Mouse (Mus musculus): ENCODE results near the gene Tex14. TPM values are rescaled to one million over a fixed set of nuclear protein-coding genes. Genes with fewer than 3 reads are reported as not detected.

Gene Tex14
- polyA plus RNA-seq, 1 experiment from 2014 or later, result 1.0 TPM

DNA sequence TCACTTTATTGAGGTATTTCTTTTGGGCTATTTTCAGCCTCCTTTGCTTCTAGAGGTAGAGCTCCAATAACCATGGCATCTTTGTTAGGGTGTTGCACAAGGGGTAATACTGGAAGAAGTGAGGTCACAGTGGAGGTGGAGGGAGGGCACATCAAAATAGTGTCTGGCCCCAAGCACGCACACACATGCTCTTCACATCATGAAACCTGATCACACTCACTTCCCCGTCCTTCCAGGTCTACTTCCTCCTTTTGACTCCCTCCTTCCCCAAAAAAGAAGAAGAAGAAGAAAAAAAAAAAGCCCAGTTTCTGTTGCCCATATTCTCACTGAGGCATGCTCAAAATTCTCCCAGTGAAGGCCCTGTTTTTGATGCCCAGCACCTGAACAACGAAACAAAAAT is 122.5 kb downstream of the Tex14 start:
- Histone ChIP-seq H3K4me2 (replicated peaks) (no peak overlapping the region), H3K9ac (no peak overlapping the region), H3K4me1 (no peaks in the 10 kb centered on the region), H3K27ac (no peak overlapping the region), H3K27me3 (replicated peaks) (no peaks in the 10 kb centered on the region), H3K9me3 (no peaks in the 10 kb centered on the region), H3K36me3 (no peaks in the 10 kb centered on the region), H3K4me3 (no peak overlapping the region)
- WGBS, result 78% methylated on average over 3 of the region's 3 CpGs
- ATAC-seq (ENCODE audit: low FRiP score, low read depth), result no peak

DNA sequence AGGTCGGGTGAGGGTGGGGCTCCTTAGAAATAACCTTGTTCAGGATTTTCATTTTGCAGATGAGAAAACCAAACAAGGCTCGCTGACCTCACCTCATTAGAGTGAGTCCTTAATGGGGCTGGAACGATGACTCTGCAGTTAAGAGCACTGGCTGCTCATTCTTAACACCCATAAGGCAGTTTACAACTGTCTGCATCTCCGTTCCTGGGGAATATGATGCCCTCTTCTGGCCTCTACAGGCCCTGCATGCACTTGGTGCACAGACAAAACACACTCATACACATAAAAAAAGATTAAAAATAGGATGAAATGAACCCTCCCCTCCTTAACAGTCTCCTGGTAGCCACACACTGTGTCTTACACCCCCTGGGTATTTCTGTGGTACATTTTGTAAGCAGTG is 123.1 kb downstream of the Tex14 start:
- 45% methylated on average over 4 of the region's 4 CpGs for WGBS
- no peak for ATAC-seq (ENCODE audit: low FRiP score, low read depth)

DNA sequence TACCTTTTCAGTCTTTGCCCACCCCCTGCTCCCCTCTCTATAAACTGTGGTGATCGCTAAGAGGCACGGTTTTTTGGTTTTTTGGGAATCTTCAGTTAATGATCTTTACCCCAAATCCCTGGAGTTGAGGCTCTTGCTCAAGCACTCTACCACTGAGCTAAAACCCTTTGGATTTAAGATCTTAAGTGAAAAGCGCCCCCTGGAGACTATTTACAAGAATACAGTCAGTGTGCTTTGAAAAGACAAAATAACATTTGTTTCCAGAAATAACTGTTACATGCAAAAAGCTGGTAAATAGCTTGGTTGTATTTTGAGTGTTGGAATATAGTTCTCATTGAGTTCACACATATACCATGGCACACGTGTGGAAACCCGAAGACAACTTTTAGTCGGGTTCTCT is 126.8 kb downstream of the Tex14 start:
- no peaks in the 10 kb centered on the region for H3K9me3 ChIP-seq
- H3K36me3 ChIP-seq, result no peaks in the 10 kb centered on the region
- H3K4me3 ChIP-seq, result no peak overlapping the region
- H3K9ac ChIP-seq, result no peak overlapping the region
- H3K4me2 ChIP-seq (replicated peaks), result no peak overlapping the region
- H3K27ac ChIP-seq, result no peak overlapping the region
- no peak for ATAC-seq (ENCODE audit: low FRiP score, low read depth)
- 49% methylated on average over 6 of the region's 6 CpGs for WGBS
- H3K4me1 ChIP-seq, result no peaks in the 10 kb centered on the region
- no peaks in the 10 kb centered on the region for H3K27me3 ChIP-seq (replicated peaks)

More for the DNA sequence above, 123.1 kb downstream of the Tex14 start:
- H3K4me3 ChIP-seq, result no peak overlapping the region
- H3K4me1 ChIP-seq, result no peaks in the 10 kb centered on the region
- no peak overlapping the region for H3K9ac ChIP-seq
- no peak overlapping the region for H3K27ac ChIP-seq
- H3K27me3 ChIP-seq (replicated peaks), result no peaks in the 10 kb centered on the region
- H3K4me2 ChIP-seq (replicated peaks), result no peak overlapping the region
- H3K9me3 ChIP-seq, result no peaks in the 10 kb centered on the region
- no peaks in the 10 kb centered on the region for H3K36me3 ChIP-seq

DNA sequence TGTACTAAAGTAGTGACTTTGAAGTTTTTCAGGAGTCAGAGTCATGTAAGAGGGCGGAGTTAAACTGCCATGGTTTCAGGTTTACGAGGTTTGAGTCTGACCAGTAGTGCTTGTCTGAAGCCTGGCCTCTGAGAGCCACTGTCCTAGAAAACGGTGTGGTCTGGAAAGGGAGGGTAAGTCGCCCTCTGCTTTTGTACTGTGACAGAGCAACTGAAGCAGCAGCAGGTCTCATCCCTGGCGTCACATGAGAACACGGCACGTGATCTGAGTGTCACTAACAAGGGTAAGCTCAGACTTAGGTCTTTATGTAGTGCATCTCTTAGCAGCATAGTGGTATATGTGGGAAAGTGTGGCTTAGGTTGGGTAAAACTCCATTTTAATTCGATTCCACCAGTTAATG is 137.4 kb downstream of the Tex14 start:
- no peaks in the 10 kb centered on the region for H3K4me1 ChIP-seq
- ATAC-seq (ENCODE audit: low FRiP score, low read depth), result no peak
- no peak overlapping the region for H3K4me3 ChIP-seq
- H3K9ac ChIP-seq, result no peak overlapping the region
- WGBS, result 36% methylated on average over 8 of the region's 8 CpGs
- H3K4me2 ChIP-seq (replicated peaks), result no peak overlapping the region
- H3K27me3 ChIP-seq (replicated peaks), result no peaks in the 10 kb centered on the region
- no peak overlapping the region for H3K27ac ChIP-seq
- H3K9me3 ChIP-seq, result no peaks in the 10 kb centered on the region
- H3K36me3 ChIP-seq, result no peaks in the 10 kb centered on the region

DNA sequence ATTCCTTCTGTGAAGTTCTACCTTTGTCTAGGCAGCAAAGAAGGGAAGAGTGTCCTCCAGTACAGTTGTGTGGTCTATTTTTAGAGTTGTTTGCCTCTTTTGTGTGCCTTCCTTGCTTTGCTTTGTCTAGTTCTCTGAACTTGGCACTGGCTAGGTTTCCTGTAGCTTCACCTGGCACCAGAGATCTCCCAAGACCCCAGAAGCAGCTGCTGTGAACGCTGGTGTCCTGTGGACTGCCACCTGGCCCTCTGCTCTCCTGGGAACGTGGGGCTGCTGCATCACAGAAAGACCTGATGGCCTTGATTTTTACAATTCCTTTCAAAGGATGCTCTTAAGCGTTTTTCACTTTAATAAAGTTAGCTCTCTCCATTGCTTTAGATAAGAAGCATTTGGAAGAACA is 138.0 kb downstream of the Tex14 start:
- WGBS, result 58% methylated on average over 3 of the region's 3 CpGs
- Histone ChIP-seq H3K36me3 (no peaks in the 10 kb centered on the region), H3K27me3 (replicated peaks) (no peaks in the 10 kb centered on the region), H3K4me3 (no peak overlapping the region), H3K27ac (no peak overlapping the region), H3K9me3 (no peaks in the 10 kb centered on the region), H3K4me1 (no peaks in the 10 kb centered on the region), H3K4me2 (replicated peaks) (no peak overlapping the region), H3K9ac (no peak overlapping the region)
- ATAC-seq (ENCODE audit: low FRiP score, low read depth), result no peak

DNA sequence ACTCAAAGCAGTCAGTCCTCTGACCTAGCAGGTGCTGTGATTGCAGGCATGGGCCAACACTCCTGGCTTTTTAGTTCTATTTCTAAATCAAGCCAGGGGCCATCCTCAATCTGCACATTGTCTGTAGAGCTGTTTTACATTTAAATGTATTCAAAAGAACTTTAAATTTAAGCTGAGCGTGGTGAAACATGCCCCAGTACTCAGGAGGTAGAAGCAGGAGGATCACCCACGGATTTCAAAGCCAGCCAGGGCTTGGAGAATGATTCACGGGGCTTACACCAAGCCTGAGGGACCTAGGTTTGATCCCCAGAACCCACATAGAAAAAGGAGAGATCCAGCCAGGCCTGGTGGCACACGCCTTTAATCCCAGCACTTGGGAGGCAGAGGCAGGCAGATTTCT is 148.5 kb downstream of the Tex14 start:
- Histone ChIP-seq H3K27me3 (replicated peaks) (no peaks in the 10 kb centered on the region), H3K9ac (no peak overlapping the region), H3K4me1 (no peaks in the 10 kb centered on the region), H3K4me2 (replicated peaks) (no peak overlapping the region), H3K4me3 (no peak overlapping the region), H3K9me3 (no peaks in the 10 kb centered on the region), H3K36me3 (no peaks in the 10 kb centered on the region), H3K27ac (no peak overlapping the region)
- 71% methylated on average over 4 of the region's 4 CpGs for WGBS
- no peak for ATAC-seq (ENCODE audit: low FRiP score, low read depth)

DNA sequence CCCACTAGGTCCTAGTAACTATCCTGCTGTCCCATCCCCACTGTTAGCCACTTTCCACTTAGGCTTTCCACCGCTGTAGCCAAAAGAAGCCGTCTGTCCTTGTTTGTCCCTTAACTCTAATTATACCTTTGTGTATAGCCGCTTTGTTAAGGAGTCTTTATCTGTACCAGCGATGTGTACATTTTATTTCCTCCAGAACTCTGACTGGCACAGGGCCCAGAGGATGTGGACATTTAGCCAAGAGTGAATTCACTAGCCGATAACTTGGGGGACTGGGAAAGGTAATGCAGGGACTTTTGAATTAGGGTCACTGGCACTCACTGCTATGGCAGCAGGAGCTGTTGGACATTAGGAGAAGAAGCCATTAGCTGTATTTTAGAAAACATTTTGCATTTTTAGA is 149.5 kb downstream of the Tex14 start:
- no peak overlapping the region for H3K4me3 ChIP-seq
- no peak overlapping the region for H3K9ac ChIP-seq
- ATAC-seq (ENCODE audit: low FRiP score, low read depth), result no peak
- no peak overlapping the region for H3K27ac ChIP-seq
- H3K4me2 ChIP-seq (replicated peaks), result no peak overlapping the region
- H3K9me3 ChIP-seq, result no peaks in the 10 kb centered on the region
- no peaks in the 10 kb centered on the region for H3K36me3 ChIP-seq
- WGBS, result 65% methylated on average over 5 of the region's 5 CpGs
- no peaks in the 10 kb centered on the region for H3K4me1 ChIP-seq
- no peaks in the 10 kb centered on the region for H3K27me3 ChIP-seq (replicated peaks)

DNA sequence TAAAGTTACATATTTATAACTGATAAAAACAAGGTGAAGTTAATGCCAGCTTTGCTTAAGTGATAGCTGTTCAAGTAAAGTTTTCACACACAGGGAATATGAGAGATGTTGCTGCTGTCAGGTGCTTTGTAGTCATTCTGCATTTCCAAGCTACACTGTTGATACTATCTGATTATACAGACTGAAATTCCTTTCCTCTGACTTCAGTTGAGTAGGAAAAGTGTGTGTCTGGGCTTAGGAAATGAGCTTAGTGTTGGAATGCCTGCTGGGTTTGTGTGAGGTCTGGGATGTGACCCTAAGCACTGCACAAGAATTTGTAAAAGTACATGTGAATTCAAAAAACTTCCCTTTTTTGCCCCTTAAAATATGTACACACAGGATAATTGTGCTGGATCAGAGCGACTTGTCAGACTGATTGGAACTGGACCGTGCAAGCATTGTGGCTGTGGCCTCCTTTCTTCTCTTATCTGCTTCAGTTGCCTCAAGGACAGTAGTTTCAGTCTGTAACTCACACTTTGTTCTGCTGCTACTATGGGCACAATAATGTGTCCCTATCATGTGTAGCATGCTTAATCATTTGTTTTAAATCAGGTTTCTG is 150.3 kb downstream of the Tex14 start:
- Histone ChIP-seq H3K9ac (no peak overlapping the region), H3K4me3 (no peak overlapping the region), H3K27me3 (replicated peaks) (no peaks in the 10 kb centered on the region), H3K9me3 (no peaks in the 10 kb centered on the region), H3K4me2 (replicated peaks) (no peak overlapping the region), H3K36me3 (no peaks in the 10 kb centered on the region), H3K27ac (no peak overlapping the region), H3K4me1 (no peaks in the 10 kb centered on the region)
- WGBS, result 75% methylated on average over 2 of the region's 2 CpGs
- no peak for ATAC-seq (ENCODE audit: low FRiP score, low read depth)

DNA sequence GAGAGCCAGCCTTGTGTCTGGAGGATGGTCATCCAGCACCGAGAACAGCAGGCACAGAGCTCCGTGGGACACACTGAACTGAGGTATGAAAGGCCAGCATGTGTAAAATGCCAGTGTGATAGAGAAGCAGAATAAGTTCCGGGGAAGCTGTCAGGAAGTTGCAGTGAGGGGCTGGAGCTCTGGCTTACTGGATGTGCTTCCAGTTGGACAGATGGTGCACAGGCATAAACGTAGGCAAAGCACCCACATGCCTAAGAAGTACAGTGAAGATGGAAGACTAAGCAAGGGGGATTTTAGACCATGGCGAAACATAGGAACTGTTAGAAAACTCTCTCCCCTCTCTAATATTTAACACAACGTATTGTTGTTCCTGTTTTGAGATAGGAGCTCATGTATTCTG is 156.3 kb downstream of the Tex14 start:
- no peak overlapping the region for H3K4me3 ChIP-seq
- no peaks in the 10 kb centered on the region for H3K36me3 ChIP-seq
- H3K9me3 ChIP-seq, result no peaks in the 10 kb centered on the region
- no peak overlapping the region for H3K27ac ChIP-seq
- no peaks in the 10 kb centered on the region for H3K27me3 ChIP-seq (replicated peaks)
- no peak overlapping the region for H3K9ac ChIP-seq
- H3K4me2 ChIP-seq (replicated peaks), result no peak overlapping the region
- 82% methylated on average over 6 of the region's 6 CpGs for WGBS
- no peaks in the 10 kb centered on the region for H3K4me1 ChIP-seq
- ATAC-seq (ENCODE audit: low FRiP score, low read depth), result no peak

DNA sequence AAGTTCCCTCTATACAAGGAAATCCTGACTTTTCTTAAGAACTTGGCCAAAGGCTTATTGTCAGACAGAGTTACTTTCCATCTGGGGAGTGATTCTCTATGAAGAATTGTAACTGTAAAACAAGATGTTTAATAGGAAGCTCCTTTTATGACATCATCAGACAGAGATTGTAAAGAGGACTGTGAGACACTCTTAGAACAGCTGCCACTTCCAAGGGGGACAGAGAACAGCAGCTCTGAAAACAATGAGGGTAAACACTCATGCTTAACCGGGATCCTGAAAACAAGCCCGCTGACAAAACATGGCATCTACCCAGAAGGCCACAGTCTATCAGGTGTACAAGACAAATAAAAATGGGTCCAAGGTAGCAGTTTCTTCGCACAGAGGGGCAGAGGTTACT is 161.6 kb downstream of the Tex14 start, which contains the start of gene Gm11492:
Gene Gm11492, plus strand, starts transcription at position 153 of the 400 bp plus-strand sequence.
- Histone ChIP-seq H3K4me3 (no peak within 1 kb of the TSS), H3K27ac (no peak within 1 kb of the TSS), H3K4me1 (no peaks in the 10 kb centered on the region), H3K4me2 (replicated peaks) (no peak within 1 kb of the TSS), H3K36me3 (no peaks in the 10 kb centered on the region), H3K27me3 (replicated peaks) (no peaks in the 10 kb centered on the region), H3K9ac (no peak within 1 kb of the TSS), H3K9me3 (no peaks in the 10 kb centered on the region)
- ATAC-seq (ENCODE audit: low FRiP score, low read depth), result no peak
- 79% methylated on average over 3 of the region's 3 CpGs for WGBS

DNA sequence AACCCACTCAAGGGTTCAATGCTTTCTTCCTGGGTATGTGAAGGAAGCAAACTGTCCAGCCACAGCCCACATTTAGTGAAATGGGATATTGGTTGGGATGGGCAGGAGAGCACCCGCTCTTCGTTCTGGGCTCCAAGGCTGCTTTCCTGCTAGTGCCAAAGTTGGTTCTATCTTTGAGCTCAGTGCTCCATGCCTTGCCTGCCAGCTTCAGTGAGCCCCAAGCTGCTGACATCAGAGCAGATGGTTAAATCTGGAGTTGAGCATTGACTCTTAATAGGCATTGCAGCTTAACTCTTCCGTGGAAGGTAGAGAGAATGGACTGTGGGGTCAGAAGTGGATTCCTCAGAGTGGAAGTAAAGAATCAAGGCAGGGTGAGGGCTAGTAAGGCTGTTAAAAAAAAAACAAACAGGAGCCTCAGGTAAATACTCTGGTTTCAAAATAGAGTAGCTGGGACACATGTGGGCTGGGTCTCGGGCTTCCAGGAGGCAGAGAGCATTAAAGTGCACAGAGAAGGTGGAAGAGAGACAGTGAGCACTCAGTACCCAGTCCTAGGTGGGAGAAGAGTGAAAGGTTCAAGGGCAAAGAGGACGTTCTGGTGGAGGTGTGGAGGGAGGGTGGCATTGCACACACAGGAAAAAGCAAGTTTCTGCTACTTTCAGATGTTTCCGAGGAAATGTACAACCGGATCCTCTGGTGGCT is 163.5 kb downstream of the Tex14 start, which contains the start of gene Sept4:
Gene Sept4, plus strand, starts transcription at position 649 of the 699 bp plus-strand sequence.
- Histone ChIP-seq H3K4me1 (no peaks in the 10 kb centered on the region), H3K9ac (no peak within 1 kb of the TSS), H3K27me3 (replicated peaks) (no peaks in the 10 kb centered on the region), H3K4me3 (no peak within 1 kb of the TSS), H3K9me3 (no peaks in the 10 kb centered on the region), H3K36me3 (no peaks in the 10 kb centered on the region), H3K27ac (no peak within 1 kb of the TSS), H3K4me2 (replicated peaks) (no peak within 1 kb of the TSS)
- 82% methylated on average over 7 of the region's 7 CpGs for WGBS
- ATAC-seq (ENCODE audit: low FRiP score, low read depth), result no peak

DNA sequence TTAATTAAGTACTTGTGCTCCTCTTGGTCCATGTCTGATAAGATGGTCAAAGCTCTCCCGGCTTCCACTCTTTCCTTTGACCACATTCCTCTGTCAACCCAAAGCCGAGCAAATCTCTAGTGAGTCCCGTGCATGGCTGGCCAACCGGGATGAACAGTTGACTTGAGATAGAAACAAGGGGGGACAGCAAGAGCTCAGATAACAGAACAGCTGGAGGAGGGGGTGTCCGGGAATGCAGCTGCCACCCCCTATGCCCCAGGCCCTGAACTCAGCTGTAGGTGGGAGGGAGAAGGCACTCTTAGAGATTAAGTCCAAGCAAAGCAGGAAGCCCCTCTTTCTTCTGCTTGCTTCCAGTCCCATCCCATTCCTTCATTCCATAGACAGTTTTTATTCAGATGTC is 165.9 kb downstream of the Tex14 start:
- no peak overlapping the region for H3K9ac ChIP-seq
- no peaks in the 10 kb centered on the region for H3K4me1 ChIP-seq
- H3K27me3 ChIP-seq (replicated peaks), result no peaks in the 10 kb centered on the region
- no peak overlapping the region for H3K4me3 ChIP-seq
- H3K36me3 ChIP-seq, result no peaks in the 10 kb centered on the region
- H3K4me2 ChIP-seq (replicated peaks), result no peak overlapping the region
- 87% methylated on average over 5 of the region's 5 CpGs for WGBS
- no peaks in the 10 kb centered on the region for H3K9me3 ChIP-seq
- H3K27ac ChIP-seq, result no peak overlapping the region
- no peak for ATAC-seq (ENCODE audit: low FRiP score, low read depth)

DNA sequence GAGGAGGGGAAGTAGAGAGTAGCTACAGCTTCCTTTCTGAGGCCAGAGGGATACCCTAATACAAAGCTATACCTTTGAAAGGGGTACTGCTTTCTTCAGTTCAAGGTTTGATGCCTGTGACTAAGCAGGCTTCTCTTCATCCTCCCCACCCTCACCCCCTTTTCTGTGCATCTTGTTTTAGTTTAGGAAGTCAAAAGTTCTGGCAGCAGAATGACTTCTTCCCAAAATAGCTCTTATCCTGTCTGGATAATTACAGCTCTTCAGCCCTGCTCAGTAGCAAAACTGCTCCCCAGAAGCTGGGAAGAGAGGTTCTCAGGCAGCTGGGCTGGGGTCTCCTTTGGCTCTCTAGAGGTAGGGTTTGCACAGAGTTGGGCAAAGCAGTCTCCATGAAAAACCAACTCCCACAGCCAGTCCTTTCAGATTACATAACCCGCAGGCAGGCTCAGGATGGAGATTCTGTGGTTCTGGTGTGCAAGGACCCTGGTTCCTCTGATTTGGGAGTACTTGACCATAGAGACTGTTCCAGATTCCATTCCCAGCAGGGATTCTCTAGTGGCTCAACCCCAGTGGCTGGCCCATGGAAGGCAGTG is 166.6 kb downstream of the Tex14 start:
- Histone ChIP-seq H3K4me1 (no peaks in the 10 kb centered on the region), H3K9ac (no peak overlapping the region), H3K36me3 (no peaks in the 10 kb centered on the region), H3K4me2 (replicated peaks) (no peak overlapping the region), H3K27ac (no peak overlapping the region), H3K9me3 (no peaks in the 10 kb centered on the region), H3K4me3 (no peak overlapping the region), H3K27me3 (replicated peaks) (no peaks in the 10 kb centered on the region)
- WGBS, result 92% methylated on average over 1 of the region's 1 CpGs
- ATAC-seq (ENCODE audit: low FRiP score, low read depth), result no peak
